Mouse (Mus musculus): ENCODE data around the gene Sapcd1. TPM values are rescaled to one million over a fixed set of nuclear protein-coding genes. Genes with fewer than 3 reads are reported as not detected.
"Not testable (repeated sequence)": the region's sequence is repeated elsewhere in the genome, so short reads cannot be mapped to it uniquely, and the experiment has no call there.

Gene Sapcd1
- polyA plus RNA-seq, 1 experiment from 2014 or later: 1.7 TPM

- WGBS: 82% methylated on average over 10 of the region's 10 CpGs
- Histone ChIP-seq H3K4me1 (ENCODE audit: control insufficient read depth, insufficient read depth, low read depth, low read length) (peaks cover 8% of the 10 kb centered on the region), H3K9ac (ENCODE audit: low read depth, low read length) (no peak overlapping the region), H3K27me3 (replicated peaks; ENCODE audit: control insufficient read depth, insufficient read depth, low read length) (no peaks in the 10 kb centered on the region), H3K27ac (ENCODE audit: low read depth, low read length) (no peak overlapping the region), H3K9me3 (ENCODE audit: control insufficient read depth, low read length) (no peaks in the 10 kb centered on the region), H3K4me2 (ENCODE audit: low read length) (no peak overlapping the region), H3K4me3 (ENCODE audit: low read length) (no peak overlapping the region), H3K36me3 (ENCODE audit: control insufficient read depth, insufficient read depth, low read length) (peaks cover 31% of the 10 kb centered on the region)
- 0 out of 2 replicates have a peak, but pooled peaks have one; percentile 3 for ATAC-seq
Observed at GRCm38 (mm10) chr17:35016791-35017705, 10.8 kb downstream of the Sapcd1 start.

GRCm38 (mm10) chr17:35016376-35016775 lies 11.4 kb downstream of the Sapcd1 start, which contains the start of gene Vwa7:
Gene Vwa7 (plus strand): TSS chr17:35016579.
- peaks cover 5% of the 10 kb centered on the region for H3K4me1 ChIP-seq (ENCODE audit: control insufficient read depth, insufficient read depth, low read depth, low read length)
- ATAC-seq: peak; percentile 62
- H3K36me3 ChIP-seq (ENCODE audit: control insufficient read depth, insufficient read depth, low read length): peaks cover 38% of the 10 kb centered on the region
- H3K27ac ChIP-seq (ENCODE audit: low read depth, low read length): no peak within 1 kb of the TSS
- no peaks in the 10 kb centered on the region for H3K9me3 ChIP-seq (ENCODE audit: control insufficient read depth, low read length)
- 50% methylated on average over 12 of the region's 12 CpGs for WGBS
- no peak within 1 kb of the TSS for H3K4me2 ChIP-seq (ENCODE audit: low read length)
- H3K27me3 ChIP-seq (replicated peaks; ENCODE audit: control insufficient read depth, insufficient read depth, low read length): no peaks in the 10 kb centered on the region
- H3K9ac ChIP-seq (ENCODE audit: low read depth, low read length): 0 out of 2 replicates have a peak within 1 kb of the TSS, but pooled peaks have one; percentile 22
- H3K4me3 ChIP-seq (ENCODE audit: low read length): no peak within 1 kb of the TSS

GRCm38 (mm10) chr17:35015296-35015695 lies 12.5 kb downstream of the Sapcd1 start:
- no peak overlapping the region for H3K27ac ChIP-seq (ENCODE audit: low read depth, low read length)
- no peak overlapping the region for H3K4me3 ChIP-seq (ENCODE audit: low read length)
- H3K4me2 ChIP-seq (ENCODE audit: low read length): no peak overlapping the region
- no peaks in the 10 kb centered on the region for H3K9me3 ChIP-seq (ENCODE audit: control insufficient read depth, low read length)
- no peaks in the 10 kb centered on the region for H3K27me3 ChIP-seq (replicated peaks; ENCODE audit: control insufficient read depth, insufficient read depth, low read length)
- H3K4me1 ChIP-seq (ENCODE audit: control insufficient read depth, insufficient read depth, low read depth, low read length): peaks cover 3% of the 10 kb centered on the region; the same call in 1 of the 2 replicates
- H3K9ac ChIP-seq (ENCODE audit: low read depth, low read length): no peak overlapping the region
- peaks cover 48% of the 10 kb centered on the region for H3K36me3 ChIP-seq (ENCODE audit: control insufficient read depth, insufficient read depth, low read length)
- 90% methylated on average over 16 of the region's 16 CpGs for WGBS
- no peak for ATAC-seq

- H3K4me1 ChIP-seq (ENCODE audit: control insufficient read depth, insufficient read depth, low read depth, low read length): peaks cover 3% of the 10 kb centered on the region; the same call in 1 of the 2 replicates
- ATAC-seq: no peak
- WGBS: 88% methylated on average over 6 of the region's 6 CpGs
- no peak overlapping the region for H3K4me3 ChIP-seq (ENCODE audit: low read length)
- H3K9me3 ChIP-seq (ENCODE audit: control insufficient read depth, low read length): no peaks in the 10 kb centered on the region
- no peak overlapping the region for H3K4me2 ChIP-seq (ENCODE audit: low read length)
- no peak overlapping the region for H3K9ac ChIP-seq (ENCODE audit: low read depth, low read length)
- H3K36me3 ChIP-seq (ENCODE audit: control insufficient read depth, insufficient read depth, low read length): peaks cover 52% of the 10 kb centered on the region
- no peak overlapping the region for H3K27ac ChIP-seq (ENCODE audit: low read depth, low read length)
- no peaks in the 10 kb centered on the region for H3K27me3 ChIP-seq (replicated peaks; ENCODE audit: control insufficient read depth, insufficient read depth, low read length)
Observed at GRCm38 (mm10) chr17:35013221-35013620, 14.6 kb downstream of the Sapcd1 start.

- H3K27me3 ChIP-seq (replicated peaks; ENCODE audit: control insufficient read depth, insufficient read depth, low read length): no peaks in the 10 kb centered on the region
- H3K4me1 ChIP-seq (ENCODE audit: control insufficient read depth, insufficient read depth, low read depth, low read length): peaks cover 3% of the 10 kb centered on the region; the same call in 1 of the 2 replicates
- no peak for ATAC-seq
- no peak overlapping the region for H3K27ac ChIP-seq (ENCODE audit: low read depth, low read length)
- no peak overlapping the region for H3K4me2 ChIP-seq (ENCODE audit: low read length)
- no peak overlapping the region for H3K9ac ChIP-seq (ENCODE audit: low read depth, low read length)
- WGBS: 89% methylated on average over 13 of the region's 13 CpGs
- peaks cover 59% of the 10 kb centered on the region for H3K36me3 ChIP-seq (ENCODE audit: control insufficient read depth, insufficient read depth, low read length)
- no peaks in the 10 kb centered on the region for H3K9me3 ChIP-seq (ENCODE audit: control insufficient read depth, low read length)
- no peak overlapping the region for H3K4me3 ChIP-seq (ENCODE audit: low read length)
Observed at GRCm38 (mm10) chr17:35012430-35012829, 15.4 kb downstream of the Sapcd1 start.

- H3K9ac ChIP-seq (ENCODE audit: low read depth, low read length): no peak overlapping the region
- 93% methylated on average over 8 of the region's 8 CpGs for WGBS
- no peak overlapping the region for H3K4me2 ChIP-seq (ENCODE audit: low read length)
- H3K9me3 ChIP-seq (ENCODE audit: control insufficient read depth, low read length): no peaks in the 10 kb centered on the region
- peaks cover 59% of the 10 kb centered on the region for H3K36me3 ChIP-seq (ENCODE audit: control insufficient read depth, insufficient read depth, low read length)
- H3K4me3 ChIP-seq (ENCODE audit: low read length): no peak overlapping the region
- H3K27ac ChIP-seq (ENCODE audit: low read depth, low read length): no peak overlapping the region
- peaks cover 3% of the 10 kb centered on the region; the same call in 1 of the 2 replicates for H3K4me1 ChIP-seq (ENCODE audit: control insufficient read depth, insufficient read depth, low read depth, low read length)
- no peak for ATAC-seq
- no peaks in the 10 kb centered on the region for H3K27me3 ChIP-seq (replicated peaks; ENCODE audit: control insufficient read depth, insufficient read depth, low read length)
Observed at GRCm38 (mm10) chr17:35011440-35011839, 16.4 kb downstream of the Sapcd1 start.

GRCm38 (mm10) chr17:35009586-35009985 lies 18.2 kb downstream of the Sapcd1 start:
- 81% methylated on average over 7 of the region's 7 CpGs for WGBS
- Histone ChIP-seq H3K9me3 (ENCODE audit: control insufficient read depth, low read length) (no peaks in the 10 kb centered on the region), H3K9ac (ENCODE audit: low read depth, low read length) (no peak overlapping the region), H3K4me3 (ENCODE audit: low read length) (no peak overlapping the region), H3K36me3 (ENCODE audit: control insufficient read depth, insufficient read depth, low read length) (peaks cover 66% of the 10 kb centered on the region), H3K4me2 (ENCODE audit: low read length) (no peak overlapping the region), H3K27me3 (replicated peaks; ENCODE audit: control insufficient read depth, insufficient read depth, low read length) (no peaks in the 10 kb centered on the region), H3K27ac (ENCODE audit: low read depth, low read length) (no peak overlapping the region), H3K4me1 (ENCODE audit: control insufficient read depth, insufficient read depth, low read depth, low read length) (no peaks in the 10 kb centered on the region)
- no peak for ATAC-seq

- Histone ChIP-seq H3K36me3 (ENCODE audit: control insufficient read depth, insufficient read depth, low read length) (peaks cover 47% of the 10 kb centered on the region), H3K4me3 (ENCODE audit: low read length) (no peak overlapping the region), H3K4me2 (ENCODE audit: low read length) (no peak overlapping the region), H3K4me1 (ENCODE audit: control insufficient read depth, insufficient read depth, low read depth, low read length) (peaks cover 9% of the 10 kb centered on the region), H3K27ac (ENCODE audit: low read depth, low read length) (no peak overlapping the region), H3K9me3 (ENCODE audit: control insufficient read depth, low read length) (no peaks in the 10 kb centered on the region), H3K9ac (ENCODE audit: low read depth, low read length) (no peak overlapping the region), H3K27me3 (replicated peaks; ENCODE audit: control insufficient read depth, insufficient read depth, low read length) (no peaks in the 10 kb centered on the region)
- no peak for ATAC-seq
- 97% methylated on average over 7 of the region's 7 CpGs for WGBS
Observed at GRCm38 (mm10) chr17:35007387-35007991, 20.3 kb downstream of the Sapcd1 start.

- H3K4me1 ChIP-seq (ENCODE audit: control insufficient read depth, insufficient read depth, low read depth, low read length): peaks cover 13% of the 10 kb centered on the region
- peaks cover 32% of the 10 kb centered on the region for H3K36me3 ChIP-seq (ENCODE audit: control insufficient read depth, insufficient read depth, low read length)
- H3K4me3 ChIP-seq (ENCODE audit: low read length); H3K27me3 ChIP-seq (replicated peaks; ENCODE audit: control insufficient read depth, insufficient read depth, low read length); H3K27ac ChIP-seq (ENCODE audit: low read depth, low read length); H3K9ac ChIP-seq (ENCODE audit: low read depth, low read length); H3K4me2 ChIP-seq (ENCODE audit: low read length); H3K9me3 ChIP-seq (ENCODE audit: control insufficient read depth, low read length); ATAC-seq: not testable (repeated sequence)
- WGBS: 93% methylated on average over 4 of the region's 5 CpGs
Observed at GRCm38 (mm10) chr17:35005902-35006301, 21.9 kb downstream of the Sapcd1 start.

Data from hindbrain, embryonic 16.5 days (tissue).